Mouse (Mus musculus) layer of hippocampus, postnatal 14 days (tissue): ENCODE measurements around the gene Tas2r138. TPM values are rescaled to one million over a fixed set of nuclear protein-coding genes. Genes with fewer than 3 reads are reported as not detected.

Source experiments
- DNase-seq, 2 experiments: peaks; one replicate each; pipeline ENCODE4 v3.0.0; 2021 to 2022; ENCODE audit warnings: low spot score in 2 of 2, mixed read lengths in 1 of 2
- long read RNA-seq, 2 experiments: library from polyadenylated mRNA; stranded (forward); transcript quantifications; one replicate each; pipeline ENCODE4 v2.0.0; 2021
- total RNA-seq, 2 experiments: library from RNA; stranded (reverse); gene quantifications; 2 replicates each; pipeline ENCODE4 v1.2.3; 2021

Tas2r138 gene
- not detected for total RNA-seq
- long read RNA-seq, experiment 1 = 0 reads
- long read RNA-seq, experiment 2 = 0 reads

DNA sequence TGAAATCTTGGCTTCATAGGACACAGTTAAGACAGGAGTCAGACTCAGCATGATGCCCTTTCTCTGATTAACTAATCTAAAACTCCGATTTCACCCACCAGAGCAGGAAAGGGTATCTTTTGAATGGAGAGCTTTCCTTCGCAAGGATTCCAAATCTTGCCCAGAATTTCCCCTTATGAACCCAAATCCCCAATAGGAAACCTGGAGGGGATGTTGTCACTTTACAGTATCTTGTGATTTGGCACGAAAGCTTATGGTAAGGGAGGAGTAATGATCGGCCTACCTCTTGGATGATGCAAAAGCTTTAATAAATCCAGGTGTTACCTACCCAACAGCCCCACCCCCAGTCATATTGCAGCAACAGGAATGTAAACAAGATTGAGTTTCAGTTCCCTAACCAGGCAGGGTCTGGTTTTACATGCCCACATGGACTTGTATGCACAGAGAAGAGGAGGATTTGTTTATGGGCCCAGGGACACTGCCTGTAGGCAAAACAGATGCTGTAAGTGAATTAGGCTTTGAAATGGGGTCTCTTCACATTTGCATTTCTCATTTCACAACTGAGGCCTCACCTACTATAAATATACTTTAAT is at the start of gene Tas2r138:
Tas2r138 (minus strand) TSS at position 51 of the 593 bp plus-strand sequence.
- no peak for DNase-seq

DNA sequence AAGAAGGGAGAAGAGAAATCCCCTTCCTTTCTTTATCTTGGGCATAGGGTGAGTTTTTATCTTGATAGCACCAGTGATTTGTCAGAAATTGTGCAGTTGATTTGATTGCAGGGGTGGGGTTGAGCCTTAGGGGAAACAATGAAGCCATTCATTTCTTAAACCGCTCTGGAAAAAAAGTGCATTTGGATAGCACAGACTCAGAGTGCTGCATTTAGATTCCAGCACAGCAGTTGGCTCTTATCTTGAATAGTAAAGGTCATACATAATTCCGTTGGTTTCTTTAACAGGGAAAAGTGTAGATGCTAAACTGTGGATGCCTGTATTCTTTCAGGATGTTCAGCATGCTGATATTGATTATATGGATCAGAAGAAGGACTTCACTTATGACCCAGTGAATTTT is 47.8 kb upstream of the Tas2r138 start:
- no peak for DNase-seq

DNA sequence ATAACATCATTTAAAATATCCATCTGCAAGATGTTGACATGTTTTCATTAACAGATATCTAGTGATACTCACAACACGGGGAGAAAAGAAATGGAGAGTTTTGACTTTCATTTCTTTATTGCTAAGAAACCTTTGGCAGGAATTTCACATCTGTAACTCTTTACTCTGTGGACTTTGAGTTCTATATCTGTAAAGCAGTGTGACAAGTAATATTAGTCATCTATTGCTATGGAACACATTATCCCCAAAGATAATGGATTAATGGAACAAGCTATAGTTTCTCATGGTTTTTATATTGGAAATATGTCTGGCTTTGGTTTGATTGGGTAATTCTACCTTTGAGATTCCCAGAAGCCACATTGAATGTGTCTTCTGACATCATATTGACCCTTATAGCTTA is 37.8 kb upstream of the Tas2r138 start:
- no peak for DNase-seq

DNA sequence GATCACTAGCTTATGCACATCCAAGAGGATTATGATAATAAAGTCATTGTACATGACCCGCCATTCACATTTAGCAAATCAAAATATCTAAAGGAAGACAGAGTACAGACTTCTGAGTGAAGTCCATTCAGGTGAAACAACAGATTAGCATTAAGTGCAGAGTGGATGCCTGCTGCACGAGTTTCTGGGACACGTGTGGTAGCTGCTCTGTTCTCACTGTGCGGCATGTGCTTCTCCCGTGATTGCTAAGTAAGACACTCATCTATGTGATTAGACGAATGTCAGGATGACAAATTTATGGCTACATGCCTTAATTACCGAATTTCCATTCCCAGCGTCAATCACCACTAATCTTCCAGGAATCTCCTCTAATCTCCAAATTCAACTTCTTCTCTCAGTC is 32.6 kb upstream of the Tas2r138 start:
- no peak for DNase-seq

DNA sequence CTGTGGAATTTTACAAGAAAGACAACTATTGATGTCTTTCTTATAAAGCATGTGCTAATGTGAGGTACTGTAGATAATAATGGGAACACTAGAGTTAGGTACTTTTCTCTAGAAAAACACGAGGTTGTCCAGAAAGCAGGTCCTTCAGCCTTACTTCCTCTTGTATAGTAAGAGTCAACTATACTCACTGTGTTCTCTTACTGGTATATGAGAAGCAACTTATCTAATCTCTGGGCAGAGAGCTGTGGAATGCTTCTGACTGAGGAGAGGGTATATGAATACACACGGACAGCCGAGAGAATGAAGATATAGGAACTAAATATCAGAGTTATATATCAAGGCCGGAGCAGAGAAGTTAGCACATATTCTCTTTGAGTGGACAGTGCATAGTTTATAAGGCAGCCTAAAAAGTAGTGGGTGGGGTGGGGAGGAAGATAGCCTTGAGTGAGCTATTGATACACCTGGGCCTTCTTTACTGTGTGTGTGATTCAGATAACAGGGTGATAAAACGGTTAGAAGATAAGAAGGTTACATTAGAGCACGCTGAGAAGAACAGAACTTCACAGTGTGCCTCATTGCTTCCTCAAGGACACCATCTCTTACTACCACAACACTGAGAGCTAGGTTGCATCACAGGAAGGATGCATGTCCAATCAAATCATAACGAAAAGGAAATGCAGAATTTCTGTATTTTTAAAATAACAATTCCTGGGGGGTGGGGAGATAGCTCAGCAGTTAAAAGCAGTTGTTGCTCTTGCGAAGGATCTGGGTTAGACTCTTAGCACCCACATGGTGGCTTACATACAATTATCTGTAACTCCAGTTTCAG is 27.8 kb upstream of the Tas2r138 start:
- DNase-seq = no peak

DNA sequence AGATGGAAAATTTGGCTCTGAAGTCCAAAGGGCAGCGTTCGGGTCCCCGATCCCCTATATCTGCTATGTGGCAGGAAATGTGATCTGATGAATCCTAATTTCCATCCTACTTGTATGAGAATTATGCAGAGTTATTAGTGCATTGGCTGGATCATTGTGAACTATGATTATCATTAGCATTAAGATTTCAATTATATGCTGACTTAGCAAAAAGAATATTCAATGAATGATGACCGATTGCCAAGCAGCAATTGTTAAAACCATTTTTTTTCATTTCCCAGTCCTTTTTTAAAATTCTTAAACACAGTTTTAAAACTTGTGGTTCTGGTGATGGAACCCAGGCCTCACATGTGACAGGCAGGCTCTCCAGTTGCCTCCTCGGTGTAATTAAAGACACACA is 24.6 kb upstream of the Tas2r138 start:
- DNase-seq = no peak

DNA sequence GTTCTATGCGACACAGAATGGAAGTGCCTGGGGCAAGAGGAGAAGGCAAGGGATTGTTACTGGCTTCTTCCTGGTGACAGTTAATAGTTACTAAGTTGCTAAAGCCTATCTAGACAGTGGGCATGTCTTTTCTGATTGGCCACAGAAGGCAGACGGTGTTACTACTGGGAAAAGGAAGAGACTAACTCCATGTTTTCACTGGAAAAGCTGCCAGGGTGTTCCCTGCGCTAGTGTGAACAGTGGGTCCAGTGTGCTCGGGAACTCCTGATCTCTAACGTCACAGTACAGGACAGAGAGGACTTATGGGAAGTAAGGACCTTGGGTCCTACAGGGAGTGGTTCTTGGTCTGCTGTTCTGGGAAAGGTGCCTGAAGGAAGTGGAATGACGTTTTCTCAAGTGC is 22.4 kb upstream of the Tas2r138 start:
- no peak for DNase-seq

DNA sequence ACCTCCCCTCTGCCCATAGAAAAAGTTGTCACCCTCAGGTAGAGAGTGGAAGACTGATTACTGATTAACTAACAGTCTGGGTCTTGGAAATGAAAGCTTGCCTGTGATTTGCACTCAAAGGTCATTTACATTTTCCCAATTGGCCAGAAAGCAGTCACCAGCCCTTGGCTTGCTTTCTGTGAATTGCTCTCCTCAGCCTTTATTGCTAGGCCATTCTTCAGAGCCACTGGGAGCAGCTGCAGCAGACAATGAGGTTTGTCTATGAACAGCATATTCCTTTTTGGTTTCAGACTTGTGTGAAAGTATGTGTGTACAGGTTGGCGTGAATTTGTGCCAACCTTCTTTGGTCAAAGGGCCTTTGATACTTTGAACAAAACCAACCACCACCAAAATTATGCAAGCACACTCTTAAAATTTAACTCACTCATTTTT is 21.5 kb upstream of the Tas2r138 start:
- no peak for DNase-seq

DNA sequence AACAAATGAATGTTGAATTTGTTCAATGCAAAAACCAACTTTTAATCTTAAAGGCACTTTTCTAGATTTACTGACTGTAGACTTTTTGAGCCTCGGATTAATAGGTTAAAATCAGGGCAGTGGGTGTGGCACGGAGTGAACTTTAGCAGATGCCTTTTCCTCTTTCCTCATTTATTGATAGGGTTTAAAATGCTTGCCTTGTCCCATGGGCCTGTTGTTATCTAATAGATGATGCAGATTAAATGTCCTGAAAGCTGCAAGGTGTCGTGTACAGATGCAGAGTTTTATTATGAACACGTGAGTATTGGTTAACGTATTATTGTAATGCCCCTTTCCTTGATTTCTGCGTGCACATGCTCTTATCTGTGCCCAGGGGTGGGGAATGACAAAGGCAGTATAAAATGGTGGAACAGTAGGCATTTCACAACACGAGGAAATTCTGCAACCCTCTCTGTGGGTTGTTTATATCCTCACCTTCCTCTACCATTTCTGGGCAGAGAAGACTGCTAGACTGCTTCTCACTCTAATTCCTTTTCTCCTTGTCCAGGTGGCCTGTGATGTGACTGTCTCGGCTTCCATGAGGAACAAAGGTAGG is 15.4 kb upstream of the Tas2r138 start, which contains the start of gene Mgam:
Mgam (plus strand) TSS at position 426 of the 595 bp plus-strand sequence.
- DNase-seq = no peak

DNA sequence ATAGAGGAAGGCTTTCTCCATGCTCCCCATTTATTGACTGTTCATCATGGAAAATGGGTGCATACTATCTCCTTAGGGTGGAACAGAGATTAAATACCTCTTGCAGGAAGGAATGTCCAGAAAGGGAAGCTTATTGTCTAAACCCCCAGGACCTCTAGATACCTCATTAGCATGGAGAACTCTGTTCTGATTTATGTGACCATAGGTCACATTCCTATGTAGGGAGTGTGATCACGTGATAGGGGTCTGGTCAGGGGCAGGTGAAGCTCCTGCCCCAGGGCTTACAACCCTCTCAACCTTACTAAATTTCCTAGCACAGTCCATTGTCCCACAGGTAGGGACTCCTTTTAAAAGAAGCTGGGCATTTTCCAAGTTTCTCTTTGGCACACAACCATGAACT is 13.0 kb upstream of the Tas2r138 start:
- no peak for DNase-seq

DNA sequence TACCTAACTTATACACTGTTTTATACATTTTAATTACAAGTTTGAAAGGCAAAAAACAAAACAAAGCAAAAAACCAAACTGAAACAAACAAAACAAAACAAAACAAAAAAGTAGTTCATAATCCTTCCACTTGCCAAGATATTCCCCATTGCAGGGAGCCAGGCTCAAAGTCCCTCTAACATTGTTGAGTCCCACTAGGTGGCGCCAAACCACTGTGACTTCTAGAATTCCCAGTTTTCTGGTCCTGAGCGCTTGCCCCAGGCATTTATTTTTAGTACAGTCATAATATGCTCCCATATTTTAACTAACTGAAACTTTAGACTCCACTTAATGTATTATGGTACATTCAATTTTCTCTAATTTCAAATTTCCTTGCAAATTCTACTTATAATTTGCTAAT is 4.9 kb upstream of the Tas2r138 start:
- peak; percentile 65 to 77 for DNase-seq

DNA sequence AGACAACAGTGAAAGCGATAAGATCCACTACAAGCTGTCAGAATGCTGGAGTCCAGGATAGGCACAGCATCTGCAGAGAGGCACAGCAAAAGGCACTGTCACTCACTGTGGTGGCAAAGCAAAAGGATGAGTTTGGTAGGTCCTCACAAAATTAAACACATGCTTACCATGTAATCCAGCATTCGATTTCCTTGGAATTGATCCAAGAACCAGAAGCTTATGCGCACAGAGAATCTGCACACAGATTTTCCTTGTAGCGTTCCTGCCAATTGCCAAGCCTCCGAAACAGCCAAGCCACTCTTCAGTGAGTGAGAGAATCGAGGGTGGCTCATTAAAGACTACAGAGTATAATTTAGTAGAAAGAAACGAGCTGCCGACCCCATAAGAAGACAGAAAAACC is 2.9 kb downstream of the Tas2r138 start:
- peak; percentile 22 to 77 for DNase-seq

DNA sequence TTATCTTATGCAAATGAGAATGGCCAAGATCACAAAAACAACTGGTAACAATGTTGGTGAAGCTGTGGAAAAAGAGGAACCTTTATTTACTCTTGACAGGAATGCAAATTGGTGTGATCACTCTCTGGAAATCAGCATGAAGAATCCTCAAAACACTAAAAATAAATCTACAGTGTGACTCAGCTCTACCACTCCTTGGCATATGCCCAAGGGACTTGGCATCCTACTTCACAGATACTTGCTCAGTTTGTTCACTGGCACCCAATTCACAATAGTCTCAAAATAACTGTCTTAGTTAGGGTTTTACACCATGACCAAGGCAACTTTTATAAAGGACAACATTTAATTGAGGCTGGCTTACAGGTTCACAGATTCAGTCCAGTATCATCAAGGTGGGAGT is 5.7 kb downstream of the Tas2r138 start:
- DNase-seq = peak in 1 of 2 experiments; percentile 64

DNA sequence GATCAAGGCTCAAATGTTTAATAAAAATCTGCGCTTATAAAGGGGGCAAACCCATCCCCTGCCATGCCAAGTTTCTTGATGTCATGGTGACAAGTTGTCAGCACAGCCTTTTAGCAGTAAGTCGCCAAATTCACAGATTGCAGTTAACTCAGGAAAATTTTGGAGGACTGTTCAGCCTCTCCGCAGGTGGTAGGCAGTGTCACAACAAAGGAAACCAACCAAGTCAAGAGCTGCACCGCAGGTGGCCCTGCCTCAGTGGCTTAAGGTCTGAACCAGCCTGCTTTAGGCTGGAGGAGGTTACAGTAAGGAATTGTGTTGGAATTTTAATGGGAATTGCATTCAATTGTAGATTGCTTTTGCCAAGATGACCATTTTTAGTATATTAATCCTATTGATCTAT is 14.6 kb downstream of the Tas2r138 start:
- peak in 1 of 2 experiments; percentile 28 for DNase-seq

DNA sequence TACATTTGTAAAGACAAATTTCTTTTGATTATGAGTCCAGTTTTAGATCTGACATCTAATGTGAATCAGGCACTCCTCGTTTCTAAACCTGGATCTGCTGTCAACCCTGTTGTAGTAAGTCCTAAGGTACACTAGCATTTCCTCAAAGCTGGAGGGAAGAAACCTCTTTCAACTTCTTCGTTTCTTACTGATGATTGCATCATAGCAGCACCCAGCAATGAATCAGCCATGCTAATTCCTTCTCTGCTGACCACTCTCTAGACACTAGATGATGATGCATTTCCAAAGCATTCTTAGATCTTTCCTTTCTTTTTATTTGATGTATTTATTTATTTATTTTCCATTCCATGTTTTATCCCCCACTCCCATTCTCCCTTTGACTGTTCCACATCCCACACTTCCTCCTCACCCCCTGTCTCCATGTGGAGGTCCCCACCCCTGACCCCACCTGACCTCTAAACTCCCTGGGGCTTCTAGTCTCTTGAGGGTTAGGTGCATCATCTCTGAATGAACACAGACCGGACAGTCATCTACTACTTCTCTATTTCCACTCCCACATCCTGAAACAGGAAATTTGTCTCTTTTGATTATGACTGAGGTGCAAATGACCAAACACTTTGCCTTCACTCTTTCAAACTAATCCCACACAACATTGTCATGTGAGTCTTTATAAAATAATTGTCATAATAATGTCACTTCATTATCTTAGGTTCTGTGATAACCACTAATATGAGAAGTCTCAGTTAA is 18.1 kb downstream of the Tas2r138 start:
- no peak for DNase-seq

DNA sequence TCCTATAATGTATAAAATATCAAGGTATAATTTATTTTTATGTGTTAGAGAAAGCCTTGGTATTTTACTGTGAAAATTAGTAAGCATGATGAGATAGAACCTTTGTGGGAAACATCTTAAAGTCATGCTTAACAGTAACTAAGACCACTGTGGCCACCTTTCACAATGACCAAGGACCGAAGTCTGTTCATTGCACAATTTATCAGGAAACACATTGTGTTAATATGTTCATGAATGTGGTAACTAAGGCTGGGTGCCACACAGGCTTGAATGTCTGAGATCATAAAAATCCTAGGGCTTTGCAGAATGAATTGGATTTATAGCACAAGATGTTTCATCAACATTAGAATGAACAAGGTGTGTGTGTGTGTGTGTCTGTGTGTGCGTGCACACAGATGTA is 24.8 kb downstream of the Tas2r138 start:
- DNase-seq = no peak

DNA sequence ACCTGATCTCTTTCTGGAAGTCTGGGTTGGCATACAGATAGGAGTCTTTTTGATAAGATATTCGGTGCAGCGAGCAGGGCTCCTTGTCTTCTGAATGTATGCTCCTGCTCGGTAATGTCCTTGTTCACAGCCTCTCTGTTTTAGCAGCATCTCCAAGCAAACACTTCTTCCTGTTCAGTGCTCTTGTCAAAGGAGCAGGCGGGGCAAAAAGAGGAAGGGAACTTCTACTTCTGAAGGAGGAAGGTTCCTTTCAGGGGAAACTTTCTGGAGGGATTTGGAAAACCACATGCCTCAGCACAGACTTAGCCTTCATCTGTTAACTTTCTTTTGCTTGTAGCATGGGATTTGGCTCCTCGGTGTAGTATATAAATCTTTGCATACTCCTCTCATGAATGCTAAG is 27.5 kb downstream of the Tas2r138 start, which contains the start of gene Clec5a:
Clec5a (minus strand) TSS at position 177 of the 400 bp plus-strand sequence.
- DNase-seq = no peak

DNA sequence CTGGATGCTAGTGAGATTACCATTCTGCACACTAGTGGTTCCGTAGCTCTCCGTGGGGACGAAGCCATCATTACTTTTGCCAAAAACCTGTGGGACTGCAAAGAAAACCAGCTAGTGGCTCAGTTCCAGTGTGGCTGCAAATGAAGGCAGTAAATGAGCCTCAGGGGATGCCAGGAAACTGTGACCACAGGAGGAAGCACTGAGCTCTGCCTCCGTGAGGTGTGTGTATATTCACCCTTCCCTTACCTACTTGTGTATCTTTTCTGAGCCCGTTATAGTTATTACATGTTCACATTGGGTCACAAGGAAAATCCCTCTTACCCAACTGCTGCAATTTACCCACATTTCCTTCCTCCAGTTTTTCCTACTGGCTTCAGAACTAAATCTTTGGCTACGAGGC is 28.8 kb downstream of the Tas2r138 start:
- DNase-seq = no peak

DNA sequence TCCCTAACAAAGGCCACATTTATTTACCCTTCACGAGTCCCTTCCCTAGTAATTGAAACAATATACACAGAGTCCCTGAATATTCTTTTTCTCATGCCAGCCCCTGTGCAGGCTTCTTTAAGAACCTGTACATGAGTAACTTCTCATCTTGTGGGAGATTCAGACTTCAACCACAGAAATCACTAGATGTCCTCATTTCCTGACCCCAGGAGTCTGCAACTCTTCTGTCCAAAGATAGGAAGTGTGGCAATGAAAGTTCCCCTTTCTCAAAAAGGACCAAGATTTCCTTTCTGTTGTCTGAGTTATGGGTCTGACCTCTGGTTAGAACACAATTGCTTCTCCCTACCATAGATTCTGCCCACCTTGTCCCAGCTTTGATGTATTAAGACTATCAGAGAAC is 36.8 kb downstream of the Tas2r138 start:
- no peak for DNase-seq

DNA sequence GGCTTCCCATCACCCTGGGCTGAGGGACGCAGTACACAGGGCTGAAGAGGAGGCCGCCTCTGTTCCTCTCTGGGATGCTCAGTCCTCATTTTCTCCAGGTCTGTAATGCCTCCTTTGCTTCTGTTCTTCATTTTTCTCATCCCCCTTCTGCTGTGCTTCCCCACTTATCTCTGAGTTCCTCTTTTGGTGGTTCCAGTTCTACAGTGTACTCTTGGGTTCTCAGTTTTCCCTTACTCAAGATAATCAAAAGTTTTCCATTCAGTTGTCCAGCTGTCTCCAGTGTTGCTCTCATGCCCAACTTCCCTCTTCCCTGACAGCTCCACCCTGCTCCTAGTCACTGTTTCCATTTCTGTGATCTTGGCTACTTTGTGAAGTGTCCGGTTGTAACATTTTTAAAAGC is 39.5 kb downstream of the Tas2r138 start:
- no peak for DNase-seq

DNA sequence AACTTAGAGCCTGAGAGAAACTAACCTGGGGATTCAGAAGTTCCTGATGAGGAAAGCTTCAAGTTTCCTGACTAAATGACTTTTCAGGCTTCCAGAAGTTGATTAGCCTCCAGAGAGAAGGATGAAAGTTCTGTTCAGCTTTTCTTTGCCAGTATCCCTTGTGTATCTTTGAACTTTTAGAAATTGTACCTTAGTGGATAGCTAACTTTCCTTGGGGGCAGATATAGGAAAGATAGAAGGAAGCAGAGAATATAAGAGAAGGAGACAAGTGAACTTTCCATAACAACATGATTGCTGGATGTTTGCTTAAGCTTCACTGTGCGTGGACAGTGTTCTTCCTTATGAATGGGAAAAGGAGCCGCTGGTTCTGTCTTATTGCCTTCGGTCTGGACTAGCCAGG is 43.9 kb downstream of the Tas2r138 start, which contains the start of gene Olfr460:
Olfr460 (plus strand) TSS at position 301 of the 400 bp plus-strand sequence.
- no peak for DNase-seq
